Mouse (Mus musculus) embryonic stem cell, embryonic (primary cell): ENCODE measurements around the gene Grhpr.
"Not testable (repeated sequence)": the region's sequence is repeated elsewhere in the genome, so short reads cannot be mapped to it uniquely, and the experiment has no call there.

ENCODE experiments used
- CTCF ChIA-PET, 4 experiments: fragments of 300-600 bp in 2 of 4; fragments of 350-600 bp in 2 of 4; sonication (Branson Sonifier 250); formaldehyde crosslinking; loops; one replicate each; lab custom pipeline; 2022; ENCODE audit warnings: inconsistent platforms in 2 of 4; lab: Charles Lee
- POLR2A ChIA-PET, 4 experiments: fragments of 300-600 bp in 2 of 4; fragments of 350-600 bp in 2 of 4; sonication (Branson Sonifier 250); formaldehyde crosslinking; loops; one replicate each; lab custom pipeline; 2022; ENCODE audit warnings: antibody characterized with exemption in 4 of 4, inconsistent platforms in 1 of 4; lab: Charles Lee

Grhpr gene

DNA sequence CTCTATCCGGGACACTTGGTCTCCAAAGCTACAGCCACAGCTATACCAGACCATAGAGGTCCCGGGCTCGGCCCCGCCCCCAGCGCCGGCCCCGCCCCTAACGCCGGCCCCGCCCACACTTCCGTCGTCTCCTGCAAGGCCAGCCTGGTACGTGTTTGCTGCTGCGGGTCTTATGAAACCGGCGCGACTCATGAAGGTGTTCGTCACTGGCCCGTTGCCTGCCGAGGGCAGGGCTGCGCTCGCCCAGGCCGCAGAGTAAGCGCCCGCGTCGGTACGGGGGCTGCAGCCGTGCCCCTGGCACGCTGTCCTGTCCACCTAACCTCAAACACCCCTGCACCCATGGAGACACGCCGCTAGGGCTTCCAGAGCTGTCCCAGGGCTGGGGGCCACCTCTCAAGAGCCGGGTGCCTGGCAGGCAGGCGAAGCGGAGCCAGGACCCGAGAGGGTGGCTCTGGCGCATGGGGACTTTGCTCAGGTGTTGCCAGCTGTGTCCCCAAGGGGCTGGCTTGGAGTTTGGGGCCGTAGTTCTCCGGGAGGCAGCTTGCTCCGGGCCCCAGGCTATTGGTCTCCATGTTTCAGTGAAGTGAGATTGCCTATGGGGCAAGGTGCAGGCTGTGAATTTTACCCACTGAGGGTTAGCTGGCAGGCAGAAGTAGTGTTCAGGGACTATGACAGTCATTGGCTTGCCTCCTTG is at the start of gene Grhpr:
Grhpr (plus strand) TSS at position 116 of the 694 bp plus-strand sequence.
- CTCF ChIA-PET: interaction anchor here in 3 of 4 experiments (0.5 to 3.2 kb wide), 12 partner anchors 8 to 550 kb away, joined by 3 to 10 read pairs (median 4); partner anchors contain the start of gene Zbtb5 (in 1 of the 3)

DNA sequence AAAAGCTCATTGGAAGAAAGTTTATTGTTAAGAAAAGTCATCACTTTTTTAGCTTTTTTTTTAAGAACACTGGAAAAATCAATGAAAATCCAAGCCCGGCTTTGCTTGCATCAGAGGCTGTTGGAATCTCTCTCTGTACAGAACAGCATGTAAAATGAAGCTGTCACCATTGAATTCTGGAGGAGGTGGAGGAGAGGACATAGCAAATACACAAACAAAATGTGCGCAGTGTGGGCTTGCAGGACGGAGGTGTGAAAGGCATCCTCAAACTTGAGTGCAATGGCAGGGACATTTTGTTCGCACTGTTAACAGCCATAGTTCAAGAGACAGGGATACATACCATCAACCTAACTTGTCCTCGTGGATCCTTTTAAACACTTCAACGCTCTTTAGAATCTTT is 49.5 kb upstream of the Grhpr start:
- POLR2A ChIA-PET: interaction anchor here in 2 of 4 experiments (0.6 to 1.6 kb wide), 5 partner anchors 10 to 709 kb away, joined by 3 to 4 read pairs (median 3); no protein-coding TSS in a partner anchor
- CTCF ChIA-PET: no interaction called here

More for the DNA sequence above, at the start of gene Grhpr:
- POLR2A ChIA-PET: interaction anchor here (0.6 to 3.7 kb wide), 27 partner anchors 8 to 315 kb away, joined by 3 to 24 read pairs (median 4); partner anchors contain the start of genes Polr1e (in 3 of the 4), Zbtb5 (in 3 of the 4), Tomm5 (in 1 of the 4) and Trmt10b (in 1 of the 4)

DNA sequence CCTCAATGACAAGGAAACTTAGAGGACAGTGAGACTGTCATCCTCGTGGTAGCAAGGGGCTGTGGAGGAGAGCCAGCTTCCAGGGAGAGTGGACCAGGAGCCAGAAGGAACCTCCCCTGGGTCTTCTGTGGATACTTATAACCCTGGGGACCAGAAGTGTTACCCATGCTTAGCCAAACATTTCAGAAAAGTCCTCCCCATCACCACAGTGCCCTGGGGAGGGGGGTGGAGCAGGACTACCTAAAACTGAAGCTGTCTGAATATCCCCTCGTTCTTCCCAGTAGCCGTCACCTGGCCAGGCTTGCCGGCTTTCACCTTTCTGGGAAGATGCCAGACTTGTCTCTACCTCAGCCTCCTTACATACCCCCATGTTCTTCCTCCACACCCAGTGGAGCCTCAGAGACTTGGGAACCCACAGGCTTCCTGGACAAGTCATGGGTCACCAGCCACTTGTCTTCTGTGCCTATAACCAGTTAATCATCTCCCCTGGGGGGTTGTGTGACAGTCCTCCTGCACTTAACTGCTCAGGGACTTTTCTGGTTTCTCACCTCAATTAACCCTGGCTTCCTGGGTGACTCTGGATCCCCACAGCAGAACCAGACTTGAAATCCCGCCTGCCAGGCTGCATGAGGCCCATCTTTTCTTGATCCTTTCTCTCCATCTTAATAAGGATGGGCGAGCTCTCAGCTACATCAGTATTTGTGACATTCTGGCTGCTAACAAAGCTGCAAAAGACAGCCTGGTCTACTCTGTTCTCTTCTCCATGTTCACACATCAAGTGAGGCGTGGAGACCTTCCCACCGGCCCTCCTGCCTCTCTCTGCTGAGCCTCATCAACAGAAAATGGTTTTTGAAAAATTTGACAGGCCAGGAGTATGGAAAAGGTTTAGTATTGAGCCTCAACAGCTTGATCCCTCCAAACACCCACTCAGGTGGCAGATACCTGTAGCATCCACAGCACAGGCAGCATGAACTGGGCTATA is 42.5 kb upstream of the Grhpr start:
- CTCF ChIA-PET: interaction anchor here in 1 of 4 experiments (0.5 kb wide), 1 partner anchor 167 kb away, joined by 3 read pairs; no protein-coding TSS in a partner anchor
- POLR2A ChIA-PET: interaction anchor here in 2 of 4 experiments (0.9 to 1.3 kb wide), 2 partner anchors 11 to 37 kb away, joined by 3 to 4 read pairs; no protein-coding TSS in a partner anchor

DNA sequence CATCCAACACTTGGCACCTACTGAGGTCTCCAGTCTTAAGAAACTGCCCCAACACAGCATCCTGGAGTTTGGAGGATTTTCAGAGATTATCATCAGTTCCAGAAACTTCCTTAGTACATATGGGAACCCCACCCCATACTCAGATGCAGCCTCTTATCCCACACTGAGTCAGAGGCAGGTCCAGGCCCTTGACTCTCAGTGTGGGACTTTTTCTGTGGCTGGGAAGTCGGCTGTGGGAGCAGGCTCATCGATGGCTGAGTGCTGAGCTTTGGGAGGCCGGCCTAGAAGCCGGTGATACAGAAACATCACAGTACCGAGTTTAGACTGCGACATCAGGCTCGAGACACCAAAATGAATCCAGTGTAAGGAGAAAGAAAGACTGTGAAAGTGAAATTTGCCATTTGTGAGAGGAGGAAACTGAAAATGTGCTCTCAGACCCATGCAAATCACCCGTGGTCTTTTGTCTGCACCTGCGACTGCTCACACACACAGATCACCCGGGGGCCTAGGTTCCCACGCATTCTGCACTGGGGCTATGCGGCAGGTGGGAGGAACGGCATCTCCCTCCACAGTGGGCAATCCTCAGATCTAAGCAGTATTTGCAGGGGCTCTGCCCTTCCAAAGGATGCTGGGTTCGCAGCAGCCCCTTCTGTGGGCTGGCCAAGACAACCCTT is 41.5 kb upstream of the Grhpr start:
- ChIA-PET POLR2A (interaction anchor here in 2 of 4 experiments (0.7 to 1.8 kb wide), 5 partner anchors 21 to 184 kb away, joined by 3 to 4 read pairs (median 4); no protein-coding TSS in a partner anchor), CTCF (no interaction called here)

DNA sequence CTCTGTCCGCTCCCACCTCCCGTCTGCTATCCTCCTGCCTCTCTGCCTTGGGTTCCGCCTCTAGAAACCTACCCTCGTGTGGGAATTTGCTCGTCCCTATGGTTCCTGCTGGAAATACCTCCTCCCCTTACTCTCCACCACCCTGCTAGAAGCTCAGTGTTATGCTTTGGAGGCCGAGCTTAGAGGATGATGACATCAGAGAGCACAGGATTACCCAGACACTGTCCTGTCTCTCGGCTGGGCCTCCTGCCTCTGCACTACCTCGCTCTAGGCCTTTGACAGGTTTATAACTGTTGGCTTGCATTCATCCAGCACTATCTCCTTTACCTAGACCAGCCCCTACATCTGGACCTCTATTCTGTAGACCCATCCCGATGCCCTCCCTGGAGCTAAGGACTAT is 40.9 kb upstream of the Grhpr start:
- ChIA-PET CTCF (no interaction called here), POLR2A (interaction anchor here in 3 of 4 experiments (0.7 to 1.8 kb wide), 8 partner anchors 9 to 713 kb away, joined by 3 to 10 read pairs (median 4); no protein-coding TSS in a partner anchor)

DNA sequence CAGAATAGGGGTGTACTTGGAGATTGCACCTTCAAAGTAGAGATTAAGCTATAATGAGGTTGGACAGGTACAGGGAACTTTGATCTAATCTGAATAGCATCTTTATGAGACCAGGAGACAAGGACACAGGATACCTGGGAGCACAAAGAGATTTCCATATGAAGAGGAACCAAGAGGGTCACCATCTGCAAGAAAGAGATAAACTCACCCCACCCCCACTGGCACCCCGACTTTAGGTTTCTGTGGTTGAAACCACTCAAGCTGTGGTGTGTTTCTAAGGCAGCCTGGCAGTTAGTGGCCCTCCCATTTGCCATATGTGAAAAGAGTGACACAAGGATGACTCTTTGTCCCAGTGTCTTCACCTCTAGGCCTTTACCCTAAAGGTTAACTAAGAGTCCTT is 39.0 kb upstream of the Grhpr start:
- ChIA-PET POLR2A (interaction anchor here in 1 of 4 experiments (0.7 kb wide), 1 partner anchor 8 kb away, joined by 3 read pairs; no protein-coding TSS in a partner anchor), CTCF (no interaction called here)

DNA sequence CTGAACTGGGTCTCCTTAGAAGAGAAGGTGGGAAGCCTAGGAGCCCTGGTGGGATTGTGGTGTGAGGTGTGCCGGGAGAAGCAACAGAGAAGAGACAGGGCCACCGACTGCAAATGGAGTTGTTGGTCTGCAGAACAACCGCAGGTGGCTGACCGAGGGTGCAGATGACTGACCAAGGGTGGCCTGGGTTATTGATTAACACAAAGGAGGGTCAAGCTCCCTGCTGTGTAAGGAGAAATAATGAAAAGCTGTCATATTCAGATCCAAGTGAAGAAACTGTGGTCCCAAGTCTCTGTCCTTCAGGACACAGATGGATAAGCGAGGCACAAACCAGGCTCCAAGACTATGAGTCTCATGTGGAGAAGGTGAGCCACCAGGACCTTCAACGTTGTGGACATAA is 37.7 kb upstream of the Grhpr start:
- CTCF ChIA-PET: no interaction called here
- POLR2A ChIA-PET: no interaction called here

DNA sequence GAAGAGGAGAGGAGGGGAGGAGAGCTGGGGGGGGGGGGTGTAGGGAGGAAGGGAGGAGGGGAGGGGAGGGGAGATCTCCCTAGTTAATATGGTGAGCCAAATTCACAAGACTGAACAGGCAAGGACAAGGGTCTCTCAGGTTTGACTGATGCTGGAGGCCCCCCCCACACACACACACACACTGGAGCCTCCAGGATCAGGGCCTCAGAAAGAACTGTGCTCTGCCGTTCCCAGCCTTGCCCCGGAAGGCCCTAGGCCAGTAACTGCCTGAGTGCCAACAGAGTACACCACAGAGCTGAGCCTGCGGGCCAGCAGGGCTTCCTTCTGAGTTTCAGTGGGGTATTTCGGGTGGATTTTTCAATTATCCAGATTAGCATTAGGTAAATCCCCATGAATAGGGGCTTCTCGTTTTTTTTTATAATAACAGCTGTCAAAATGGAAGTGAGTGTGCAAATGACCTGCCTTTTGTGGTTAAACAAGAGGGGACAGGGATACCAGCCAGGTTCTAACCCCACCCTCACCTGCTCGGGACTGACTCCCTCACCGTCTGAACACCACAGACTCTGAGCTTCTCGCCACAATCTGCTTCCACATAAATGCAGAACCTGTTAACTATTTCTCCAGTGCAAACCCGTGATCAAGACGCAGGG is 36.6 kb upstream of the Grhpr start:
- ChIA-PET CTCF (interaction anchor here in 1 of 4 experiments (0.6 kb wide), 1 partner anchor 137 kb away, joined by 4 read pairs; no protein-coding TSS in a partner anchor), POLR2A (interaction anchor here in 3 of 4 experiments (0.5 to 1.3 kb wide), 4 partner anchors 14 to 1685 kb away, joined by 3 to 4 read pairs (median 3); partner anchors contain the start of gene Polr1e (in 1 of the 3))

DNA sequence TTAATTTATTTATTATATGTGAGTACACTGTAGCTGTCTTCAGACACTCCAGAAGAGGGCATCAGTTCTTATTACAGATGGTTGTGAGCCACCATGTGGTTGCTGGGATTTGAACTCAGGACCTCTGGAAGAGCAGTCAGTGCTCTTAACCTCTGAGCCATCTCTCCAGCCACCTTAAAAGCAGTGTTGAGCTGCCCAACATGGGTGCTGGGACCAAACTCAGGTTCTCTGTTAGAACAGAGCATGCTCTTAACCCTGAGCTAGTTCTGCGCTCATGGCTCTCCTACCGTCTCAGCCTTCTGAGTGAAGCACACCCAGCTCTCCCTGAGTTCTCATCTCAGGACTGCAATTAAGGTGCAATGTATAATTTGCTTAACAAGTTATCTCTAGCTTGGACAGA is 35.1 kb upstream of the Grhpr start:
- CTCF ChIA-PET: not testable (repeated sequence)
- POLR2A ChIA-PET: interaction anchor here in 2 of 4 experiments (0.6 to 1.7 kb wide), 2 partner anchors 11 to 190 kb away, joined by 5 read pairs; no protein-coding TSS in a partner anchor

DNA sequence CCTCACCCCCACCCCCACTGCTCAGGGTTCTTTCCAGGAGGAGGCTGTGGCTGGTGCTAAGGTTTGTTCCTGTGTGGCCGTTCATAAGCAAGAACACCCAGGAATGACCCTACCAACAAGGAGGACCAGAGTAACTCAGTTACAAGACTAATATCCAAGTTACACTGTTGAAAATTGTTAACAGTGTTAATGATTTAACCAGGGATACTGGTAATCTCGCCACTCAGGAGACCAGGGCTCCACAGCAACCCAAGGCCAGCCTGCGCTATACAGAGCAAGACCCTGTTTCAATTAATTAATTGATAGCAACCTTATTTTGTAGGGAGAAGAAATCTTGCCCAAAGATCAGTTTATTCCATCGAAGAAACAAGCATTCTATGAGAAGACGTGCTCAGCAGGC is 33.7 kb upstream of the Grhpr start:
- CTCF ChIA-PET: interaction anchor here in 1 of 4 experiments (1.1 kb wide), 1 partner anchor 26 kb away, joined by 6 read pairs; no protein-coding TSS in a partner anchor
- POLR2A ChIA-PET: interaction anchor here in 1 of 4 experiments (1.6 to 3.1 kb wide), 4 partner anchors 11 to 66 kb away, joined by 6 to 12 read pairs (median 8); no protein-coding TSS in a partner anchor

DNA sequence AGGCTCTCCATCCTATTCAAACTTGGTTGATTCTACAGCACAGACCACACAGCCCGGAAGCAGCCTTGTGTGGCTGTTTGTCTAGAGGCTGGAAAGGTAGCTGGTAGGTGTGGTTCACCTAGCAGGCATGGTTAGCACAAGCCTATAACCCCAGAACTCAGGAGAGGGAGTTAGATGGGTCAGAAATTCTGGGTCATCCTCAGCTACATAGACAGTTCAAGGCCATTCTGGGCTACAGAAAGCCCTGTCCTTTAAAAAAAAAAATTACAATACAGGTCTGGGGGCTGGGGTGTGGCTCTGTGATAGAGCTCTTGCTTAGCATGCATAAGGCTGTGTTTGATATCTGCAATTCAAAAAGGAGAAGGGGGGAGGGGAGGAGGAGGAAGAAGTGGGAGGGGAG is 32.9 kb upstream of the Grhpr start:
- CTCF ChIA-PET: interaction anchor here (0.6 to 1.1 kb wide), 5 partner anchors 8 to 179 kb away, joined by 3 to 10 read pairs (median 3); no protein-coding TSS in a partner anchor

DNA sequence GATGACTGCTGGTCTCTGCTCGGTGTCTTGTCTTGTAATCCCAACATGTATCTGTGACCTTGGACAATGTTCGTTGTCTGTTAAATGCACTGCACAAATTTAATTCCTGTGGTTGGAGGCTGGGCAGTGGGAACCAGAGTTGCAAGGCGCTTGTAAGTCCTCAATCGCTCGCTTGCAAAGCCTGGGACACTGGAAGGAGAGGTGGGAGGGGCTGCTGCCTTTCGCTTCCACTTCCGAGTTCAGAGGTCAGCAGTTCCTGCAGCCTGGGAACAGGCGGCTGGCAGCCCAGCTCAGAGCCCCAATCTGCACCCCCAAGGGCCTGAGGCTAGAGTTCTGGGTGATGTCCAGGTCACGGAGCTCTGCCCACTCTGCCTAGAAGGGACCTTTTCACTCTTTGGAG is 28.2 kb upstream of the Grhpr start:
- CTCF ChIA-PET: interaction anchor here in 1 of 4 experiments (1.0 kb wide), 1 partner anchor 20 kb away, joined by 5 read pairs; no protein-coding TSS in a partner anchor
- POLR2A ChIA-PET: no interaction called here

More for the DNA sequence above, 32.9 kb upstream of the Grhpr start:
- POLR2A ChIA-PET: interaction anchor here in 2 of 4 experiments (0.5 to 3.1 kb wide), 15 partner anchors 10 to 1890 kb away, joined by 3 to 12 read pairs (median 4); partner anchors contain the start of gene Unc13b (in 1 of the 2)

DNA sequence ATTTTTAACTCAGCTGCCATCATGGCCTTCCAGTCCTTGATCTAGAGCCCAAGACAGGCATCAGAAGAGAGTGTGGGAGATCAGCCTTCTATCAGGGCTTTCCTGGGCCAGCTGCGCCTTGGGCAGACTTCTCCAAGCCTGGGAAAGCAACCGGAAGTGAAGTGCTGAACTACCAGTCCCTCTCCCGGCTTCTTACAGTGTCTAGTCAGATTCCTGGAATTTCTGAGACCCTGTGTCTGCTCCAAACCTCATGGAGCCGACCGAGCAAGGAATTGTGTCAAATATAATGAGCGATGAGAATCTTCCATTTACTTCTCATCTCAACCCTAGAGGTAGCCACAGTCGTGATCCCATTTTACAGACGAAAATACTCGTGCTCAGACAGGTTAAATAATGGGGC is 22.4 kb upstream of the Grhpr start:
- ChIA-PET POLR2A (interaction anchor here in 2 of 4 experiments (0.8 to 2.2 kb wide), 7 partner anchors 9 to 203 kb away, joined by 3 to 7 read pairs (median 3); partner anchors contain the start of gene Zcchc7 (in 1 of the 2)), CTCF (no interaction called here)

DNA sequence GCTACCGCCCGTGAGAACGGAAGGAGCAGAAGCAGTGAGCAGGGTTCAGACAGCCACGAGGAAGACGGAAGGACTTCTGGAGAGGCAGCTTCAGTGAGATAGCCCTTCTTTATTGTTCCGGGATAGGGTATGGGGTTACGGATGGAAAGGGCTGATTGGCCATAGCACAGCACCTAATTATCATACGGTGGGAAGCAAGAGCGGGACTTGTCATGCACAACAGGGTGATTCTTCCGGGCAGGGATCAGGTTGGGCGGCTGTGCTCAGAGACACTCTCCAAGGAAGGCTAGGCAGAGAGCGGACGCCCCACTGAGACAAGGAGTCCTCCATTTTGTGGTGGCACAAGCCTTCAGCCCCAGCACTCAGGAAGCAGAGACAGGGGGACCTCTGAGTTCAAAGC is 22.0 kb upstream of the Grhpr start:
- CTCF ChIA-PET: no interaction called here
- POLR2A ChIA-PET: interaction anchor here in 3 of 4 experiments (0.5 to 2.2 kb wide), 9 partner anchors 8 to 409 kb away, joined by 3 to 7 read pairs (median 3); partner anchors contain the start of gene Zcchc7 (in 1 of the 3)

DNA sequence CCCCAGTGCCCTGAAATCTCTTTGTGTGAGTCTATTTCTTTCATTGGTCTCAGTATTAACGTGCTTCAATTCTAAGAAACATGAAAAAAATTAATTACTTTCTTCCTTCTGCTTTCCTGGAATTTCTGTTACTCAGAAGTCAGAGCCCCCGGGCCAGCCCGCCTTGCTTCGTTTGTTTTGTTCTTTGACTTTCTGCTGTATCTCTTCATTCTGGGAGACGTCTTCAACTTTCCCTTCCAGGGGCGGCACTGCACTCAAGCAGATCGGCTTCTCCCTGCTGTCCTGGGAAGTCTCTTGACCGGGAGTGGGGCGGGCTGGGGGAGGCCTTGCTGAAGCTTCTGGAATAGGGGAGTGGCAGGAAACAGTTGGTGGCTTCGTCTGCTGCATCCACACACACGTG is 18.0 kb upstream of the Grhpr start:
- CTCF ChIA-PET: interaction anchor here in 1 of 4 experiments (1.2 kb wide), 1 partner anchor 10 kb away, joined by 3 read pairs; no protein-coding TSS in a partner anchor
- POLR2A ChIA-PET: no interaction called here

DNA sequence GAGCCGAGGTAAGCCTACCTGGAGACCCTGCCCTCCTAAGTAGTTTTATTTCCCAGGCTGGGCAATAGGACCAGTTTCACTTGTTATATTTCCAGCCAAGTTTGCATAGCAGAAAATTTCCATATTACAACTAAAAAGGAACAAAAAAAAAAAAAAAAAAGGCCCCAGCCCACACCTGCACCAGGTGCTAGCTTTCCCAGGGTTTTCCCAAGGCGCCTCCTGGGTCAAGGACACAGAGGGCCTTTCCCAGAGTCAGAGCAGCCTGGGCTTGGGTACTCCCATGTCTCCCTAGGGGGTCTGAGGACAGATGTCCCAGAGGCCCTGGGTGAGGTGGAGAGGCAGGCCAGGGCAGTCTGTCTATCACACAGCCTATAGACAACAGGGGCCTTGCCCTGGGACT is 16.0 kb upstream of the Grhpr start:
- ChIA-PET CTCF (no interaction called here), POLR2A (interaction anchor here in 1 of 4 experiments (1.3 kb wide), 1 partner anchor 209 kb away, joined by 4 read pairs; no protein-coding TSS in a partner anchor)

DNA sequence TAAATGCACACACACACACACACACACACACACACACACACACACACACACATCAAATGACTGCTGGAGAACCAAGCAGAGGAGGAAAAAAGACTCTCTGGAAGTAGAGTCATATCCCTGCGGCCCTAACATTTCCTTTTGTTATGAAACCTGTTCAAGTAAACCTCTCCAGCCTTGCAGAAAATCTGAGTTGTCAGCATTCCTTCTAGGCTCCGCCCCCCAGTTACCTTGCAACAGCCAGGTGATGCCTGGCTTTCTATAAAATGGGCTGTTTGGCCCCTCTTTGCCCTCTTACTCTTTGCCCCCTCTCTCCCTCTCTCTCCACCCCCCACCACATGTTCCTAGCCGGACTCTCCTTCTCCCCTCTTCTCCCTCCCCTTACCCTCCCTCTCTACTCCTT is 15.5 kb upstream of the Grhpr start:
- ChIA-PET POLR2A (interaction anchor here in 2 of 4 experiments (0.6 kb wide), 2 partner anchors 118 to 342 kb away, joined by 4 read pairs; no protein-coding TSS in a partner anchor), CTCF (no interaction called here)
